Mouse (Mus musculus) kidney, embryonic 16.5 days (tissue): ENCODE results near the gene Pdap1. TPM values are rescaled to one million over a fixed set of nuclear protein-coding genes. Genes with fewer than 3 reads are reported as not detected.

ENCODE experiments used
- ATAC-seq: fragments of 200-750 bp; cut with Nextera tagmentation; 2 replicates; pipeline ENCODE4 v1.8.0; 2017; ENCODE audit warnings: moderate TSS enrichment; ENCODE audit not compliant: low FRiP score, low TSS enrichment
- H3K27ac ChIP-seq: fragments of 300-500 bp; sonication (generic); 2 replicates; pipeline ENCODE4 v1.5.1; 2014; ENCODE audit warnings: low read length
- H3K27me3 ChIP-seq: fragments of 300-500 bp; sonication (generic); 2 replicates; pipeline ENCODE4 v1.6.1; 2014; ENCODE audit warnings: low read length, control low read depth, mixed read lengths; ENCODE audit not compliant: insufficient read depth
- H3K36me3 ChIP-seq: fragments of 300-500 bp; sonication (generic); 2 replicates; pipeline ENCODE4 v1.6.1; 2014; ENCODE audit warnings: low read length, control low read depth, mixed read lengths; ENCODE audit not compliant: insufficient read depth
- H3K4me1 ChIP-seq: fragments of 300-500 bp; sonication (generic); 2 replicates; pipeline ENCODE4 v1.6.1; 2014; ENCODE audit warnings: low read length, control low read depth, mixed read lengths; ENCODE audit not compliant: insufficient read depth
- H3K4me2 ChIP-seq: fragments of 300-500 bp; sonication (generic); replicated peaks from 2 replicates; pipeline ENCODE4 v1.6.1; 2014; ENCODE audit warnings: low read depth, low read length
- H3K4me3 ChIP-seq: fragments of 300-500 bp; sonication (generic); 2 replicates; pipeline ENCODE4 v1.5.1; 2014; ENCODE audit warnings: mild to moderate bottlenecking, low read length
- H3K9ac ChIP-seq: fragments of 300-500 bp; sonication (generic); replicated peaks from 2 replicates; pipeline ENCODE4 v1.6.1; 2014; ENCODE audit warnings: low read length
- H3K9me3 ChIP-seq: fragments of 300-500 bp; sonication (generic); 2 replicates; pipeline ENCODE4 v1.6.1; 2016; ENCODE audit warnings: low read length, control low read depth
- WGBS: fragments of 180-500 bp; shearing (Covaris S2); extraction: QIAGEN DNeasy Blood & Tissue Kit; methylation state at CpG from one replicate; pipeline ENCODE4 v1.1.7; 2014; 5-methylcytosine and 5-hydroxymethylcytosine counted together
- polyA plus RNA-seq: library from polyadenylated mRNA; unstranded; fragments of >200 nt; fragmentation: Nextera tagmentation; extraction: Ambion mirVana; gene quantifications from 2 replicates; pipeline ENCODE4 v1.2.1, GENCODE M21; 2015

Gene Pdap1
- polyA plus RNA-seq, 1 experiment from 2014 or later, result 77.0 TPM

DNA sequence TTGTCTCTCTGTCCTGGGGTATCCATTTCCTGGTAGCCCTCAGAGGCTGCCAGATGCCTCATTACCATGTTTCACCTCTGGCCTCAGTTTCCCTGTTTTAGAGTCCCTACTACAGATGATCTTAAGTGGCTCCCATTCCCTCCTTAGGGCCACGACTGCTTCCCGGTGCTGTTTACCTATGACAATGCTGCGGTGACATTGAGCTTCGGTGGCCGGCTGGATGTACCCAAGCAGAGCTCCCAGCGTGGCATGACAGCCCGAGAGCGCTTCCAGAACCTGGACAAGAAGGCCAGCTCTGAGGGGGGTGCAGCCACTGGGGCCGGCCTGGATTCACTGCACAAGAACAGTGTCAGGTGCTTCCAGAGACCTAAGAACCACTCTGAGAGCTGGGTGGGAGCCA is 13.5 kb downstream of the Pdap1 start:
- 94% methylated on average over 9 of the region's 9 CpGs for WGBS
- Histone ChIP-seq H3K9ac (no peak overlapping the region), H3K9me3 (no peaks in the 10 kb centered on the region), H3K4me3 (no peak overlapping the region), H3K27me3 (no peaks in the 10 kb centered on the region), H3K36me3 (peaks cover 72% of the 10 kb centered on the region), H3K4me1 (no peaks in the 10 kb centered on the region), H3K4me2 (no peak overlapping the region), H3K27ac (no peak overlapping the region)
- ATAC-seq, result no peak

GRCm38 (mm10) chr5:145123396-145123795 is 16.6 kb downstream of the Pdap1 start:
- Histone ChIP-seq H3K4me3 (no peak overlapping the region), H3K4me1 (peaks cover 8% of the 10 kb centered on the region), H3K27ac (no peak overlapping the region), H3K9me3 (no peaks in the 10 kb centered on the region), H3K4me2 (no peak overlapping the region), H3K27me3 (no peaks in the 10 kb centered on the region), H3K9ac (no peak overlapping the region), H3K36me3 (peaks cover 45% of the 10 kb centered on the region)
- WGBS, result 91% methylated on average over 19 of the region's 19 CpGs
- ATAC-seq, result no peak

GRCm38 (mm10) chr5:145120921-145121320 is 19.1 kb downstream of the Pdap1 start:
- Histone ChIP-seq H3K4me3 (no peak overlapping the region), H3K4me2 (no peak overlapping the region), H3K27ac (no peak overlapping the region), H3K9ac (no peak overlapping the region), H3K4me1 (peaks cover 29% of the 10 kb centered on the region), H3K27me3 (no peaks in the 10 kb centered on the region), H3K36me3 (peaks cover 29% of the 10 kb centered on the region), H3K9me3 (no peaks in the 10 kb centered on the region)
- ATAC-seq, result no peak
- WGBS, result 25% methylated on average over 7 of the region's 7 CpGs

DNA sequence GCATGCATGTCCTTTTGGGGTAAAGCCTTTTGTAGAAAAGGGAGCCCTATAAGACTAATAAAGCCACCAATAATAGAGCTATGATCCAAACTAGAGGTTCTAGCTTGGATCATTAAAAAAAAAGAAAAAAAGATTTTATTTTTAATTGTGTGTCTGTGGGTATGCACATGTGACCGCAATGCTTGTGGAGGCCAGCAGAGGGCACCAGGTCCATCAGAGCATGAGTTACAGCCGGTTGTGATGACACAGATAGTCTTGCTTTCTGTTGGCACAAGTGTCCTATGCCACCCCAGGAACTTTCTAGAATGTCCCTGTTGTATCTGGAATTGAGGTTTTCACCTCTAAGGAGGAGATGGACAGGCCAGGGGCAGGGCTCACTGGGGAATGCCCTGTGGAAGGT is 20.7 kb downstream of the Pdap1 start:
- Histone ChIP-seq H3K36me3 (peaks cover 18% of the 10 kb centered on the region), H3K4me3 (no peak overlapping the region), H3K4me2 (no peak overlapping the region), H3K27me3 (no peaks in the 10 kb centered on the region), H3K9me3 (no peaks in the 10 kb centered on the region), H3K4me1 (peaks cover 36% of the 10 kb centered on the region), H3K27ac (no peak overlapping the region), H3K9ac (no peak overlapping the region)
- WGBS, result 92% methylated on average over 2 of the region's 2 CpGs
- ATAC-seq, result no peak

DNA sequence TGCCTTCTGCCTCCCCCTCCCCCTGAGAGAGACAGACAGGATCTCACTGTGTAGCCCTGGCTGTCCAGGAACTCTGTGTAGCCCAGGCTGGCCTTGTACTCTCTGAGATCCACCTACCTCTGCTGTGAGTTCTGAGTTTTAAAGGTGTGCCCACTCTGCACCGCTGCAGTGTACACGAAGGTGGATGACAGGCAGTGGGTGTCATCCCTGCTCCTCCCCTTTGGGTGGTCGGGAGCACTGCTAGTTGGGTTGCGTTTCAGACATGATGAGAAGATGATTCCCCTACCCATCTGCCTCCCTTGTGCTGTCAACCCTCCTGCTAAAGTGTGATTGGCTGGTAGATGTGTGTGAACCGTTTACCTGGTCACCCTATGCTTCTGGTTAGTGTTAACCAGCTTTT is 21.6 kb downstream of the Pdap1 start:
- Histone ChIP-seq H3K36me3 (peaks cover 8% of the 10 kb centered on the region), H3K4me1 (peaks cover 39% of the 10 kb centered on the region), H3K27ac (no peak overlapping the region), H3K9me3 (no peaks in the 10 kb centered on the region), H3K4me2 (no peak overlapping the region), H3K27me3 (no peaks in the 10 kb centered on the region), H3K4me3 (no peak overlapping the region), H3K9ac (no peak overlapping the region)
- WGBS, result 88% methylated on average over 5 of the region's 5 CpGs
- no peak for ATAC-seq

DNA sequence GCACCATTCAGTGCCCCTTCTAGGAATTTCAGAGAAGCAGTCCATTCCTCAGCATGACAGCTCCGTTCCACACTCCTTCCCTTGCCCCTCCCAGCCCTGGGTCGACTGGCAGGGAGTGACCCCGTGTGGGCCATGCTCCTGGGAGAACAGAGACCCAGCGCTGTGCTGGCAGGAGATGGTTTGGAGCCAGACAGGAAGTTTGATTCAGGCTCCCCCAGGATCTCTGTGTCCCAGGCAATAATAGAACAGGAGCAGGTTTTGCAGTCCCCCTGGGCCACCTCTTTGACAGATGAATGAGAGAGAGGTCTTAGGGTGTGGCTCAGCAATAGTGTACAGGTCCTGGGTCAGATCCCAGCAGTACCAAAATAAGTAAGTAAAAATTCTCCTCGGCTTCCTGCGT is 22.0 kb downstream of the Pdap1 start:
- no peaks in the 10 kb centered on the region for H3K27me3 ChIP-seq
- no peak for ATAC-seq
- H3K9me3 ChIP-seq, result no peaks in the 10 kb centered on the region
- H3K4me2 ChIP-seq, result no peak overlapping the region
- WGBS, result 32% methylated on average over 6 of the region's 6 CpGs
- H3K4me1 ChIP-seq, result peaks cover 39% of the 10 kb centered on the region
- no peak overlapping the region for H3K4me3 ChIP-seq
- no peak overlapping the region for H3K9ac ChIP-seq
- peaks cover 4% of the 10 kb centered on the region; the same call in 1 of the 2 replicates for H3K36me3 ChIP-seq
- 0 out of 2 replicates have a peak overlapping the region, but pooled peaks have one; percentile 24 for H3K27ac ChIP-seq

- no peak for ATAC-seq
- WGBS, result 56% methylated on average over 10 of the region's 10 CpGs
These were observed 23.1 kb downstream of the Pdap1 start for GRCm38 (mm10) chr5:145116916-145117315.

GRCm38 (mm10) chr5:145116316-145116715 is 23.7 kb downstream of the Pdap1 start:
- Histone ChIP-seq H3K36me3 (no peaks in the 10 kb centered on the region), H3K27me3 (no peaks in the 10 kb centered on the region), H3K27ac (peak overlapping the region; percentile 92), H3K4me3 (peak overlapping the region; percentile 77; the same call in 1 of the 2 replicates), H3K9me3 (no peaks in the 10 kb centered on the region), H3K4me2 (peak overlapping the region; percentile 36), H3K9ac (0 out of 2 replicates have a peak overlapping the region, but pooled peaks have one; percentile 18), H3K4me1 (peaks cover 39% of the 10 kb centered on the region)
- 26% methylated on average over 4 of the region's 4 CpGs for WGBS
- ATAC-seq, result peak; percentile 41

More at GRCm38 (mm10) chr5:145116916-145117315, 23.1 kb downstream of the Pdap1 start:
- H3K36me3 ChIP-seq, result no peaks in the 10 kb centered on the region
- H3K4me1 ChIP-seq, result peaks cover 39% of the 10 kb centered on the region
- peak overlapping the region; percentile 36 for H3K4me2 ChIP-seq
- no peaks in the 10 kb centered on the region for H3K9me3 ChIP-seq
- peak overlapping the region; percentile 92 for H3K27ac ChIP-seq
- H3K9ac ChIP-seq, result no peak overlapping the region; the same call in 1 of the 2 replicates
- no peaks in the 10 kb centered on the region for H3K27me3 ChIP-seq
- H3K4me3 ChIP-seq, result no peak overlapping the region

DNA sequence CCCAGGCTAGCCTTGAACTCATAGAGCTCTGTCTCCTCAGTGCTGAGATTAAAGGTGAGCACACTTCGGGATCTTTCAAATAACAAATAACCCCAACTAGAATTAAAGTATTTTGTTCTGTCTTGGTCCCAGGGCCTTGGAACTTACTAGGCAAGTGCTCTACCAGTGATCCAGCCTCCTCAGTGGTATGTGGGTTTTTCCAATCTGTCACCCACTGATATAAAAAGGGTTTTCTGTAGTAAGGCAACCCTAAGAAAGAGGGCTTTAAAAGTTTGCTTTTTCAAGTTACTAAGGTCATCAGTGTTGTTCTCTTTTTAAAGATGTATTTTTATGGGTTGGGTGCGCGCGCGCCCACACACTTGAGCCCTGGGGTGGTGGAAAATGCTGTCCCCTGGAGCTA is 24.3 kb downstream of the Pdap1 start:
- no peak for ATAC-seq
- Histone ChIP-seq H3K4me2 (peak overlapping the region; percentile 36), H3K27ac (peak overlapping the region; percentile 92), H3K4me1 (peaks cover 37% of the 10 kb centered on the region), H3K9me3 (no peaks in the 10 kb centered on the region), H3K9ac (peak overlapping the region; percentile 18; the same call in 1 of the 2 replicates), H3K36me3 (peaks cover 3% of the 10 kb centered on the region; the same call in 1 of the 2 replicates), H3K27me3 (no peaks in the 10 kb centered on the region), H3K4me3 (peak overlapping the region; percentile 77)
- 88% methylated on average over 5 of the region's 5 CpGs for WGBS

DNA sequence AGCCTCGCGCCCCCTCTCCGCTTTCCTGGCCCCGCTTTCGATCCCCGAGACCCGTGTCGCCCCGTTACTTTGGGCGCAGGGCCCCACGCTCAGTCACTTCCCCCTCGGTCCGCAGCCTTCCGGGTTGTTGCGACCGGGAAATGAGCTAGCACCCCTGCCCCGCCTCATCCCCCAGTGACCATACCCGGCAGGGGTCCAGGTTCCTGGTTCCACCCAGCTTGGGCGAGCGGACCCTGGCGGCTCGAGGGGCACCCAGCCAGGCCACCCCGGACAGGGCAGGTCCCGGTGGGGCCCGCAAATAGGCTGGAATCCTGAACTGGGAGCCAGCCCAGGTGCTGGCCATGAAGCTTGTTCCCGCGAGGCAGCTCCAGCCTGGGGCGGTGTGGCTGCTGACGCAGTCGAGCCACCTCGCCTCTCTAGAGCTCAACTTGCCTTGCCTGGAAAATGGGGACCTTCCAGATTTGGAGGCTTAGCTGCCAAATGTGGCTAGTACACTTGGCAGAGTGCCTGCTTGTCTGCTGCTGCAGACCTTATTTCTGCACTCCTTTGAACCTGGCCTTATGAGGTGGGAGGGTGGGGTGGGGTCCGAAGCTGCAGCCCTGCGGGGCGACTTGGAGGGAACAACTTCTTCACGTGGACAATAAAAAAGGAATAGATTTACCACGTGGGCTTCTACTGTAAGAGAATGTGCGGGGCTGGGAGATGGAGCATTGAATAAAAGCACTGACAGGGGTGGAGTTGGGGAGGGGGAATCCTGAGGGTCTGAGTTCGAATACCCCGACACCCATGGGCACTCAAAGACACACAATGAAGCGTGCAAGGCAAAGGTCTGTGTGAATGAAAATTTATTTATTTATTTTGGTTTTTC is 25.2 kb downstream of the Pdap1 start:
- peak; percentile 44 for ATAC-seq
- peak overlapping the region; percentile 73 for H3K27ac ChIP-seq
- no peaks in the 10 kb centered on the region for H3K9me3 ChIP-seq
- WGBS, result 13% methylated on average over 40 of the region's 40 CpGs
- H3K4me3 ChIP-seq, result peak overlapping the region; percentile 77
- H3K4me2 ChIP-seq, result peak overlapping the region; percentile 85
- H3K36me3 ChIP-seq, result peaks cover 11% of the 10 kb centered on the region
- no peaks in the 10 kb centered on the region for H3K27me3 ChIP-seq
- peak overlapping the region; percentile 79 for H3K9ac ChIP-seq
- peaks cover 31% of the 10 kb centered on the region for H3K4me1 ChIP-seq
